Mouse (Mus musculus) megakaryocyte-erythroid progenitor cell, adult 5-6 weeks (primary cell): Measurements from ENCODE around the gene Cep135. TPM values are rescaled to one million over a fixed set of nuclear protein-coding genes. Genes with fewer than 3 reads are reported as not detected.

Experiments
- ATAC-seq: replicated peaks from 2 replicates; pipeline ENCODE4 v1.8.0; 2016; ENCODE audit warnings: mild to moderate bottlenecking, inconsistent platforms; ENCODE audit not compliant: severe bottlenecking, poor library complexity, low FRiP score, low TSS enrichment
- total RNA-seq, 2 experiments: library from RNA; stranded (forward) in 1 of 2; stranded (reverse) in 1 of 2; fragments of 200-1000, 215-1000 nt in 1 of 2; fragments of >200 nt in 1 of 2; fragmentation: Nextera tagmentation in 1 of 2; gene quantifications; 2 replicates each; pipeline ENCODE4 v1.2.3; 2014 to 2017

Cep135 gene
- total RNA-seq, 2 experiments from 2014 or later: 12.3 to 26.9 TPM

DNA sequence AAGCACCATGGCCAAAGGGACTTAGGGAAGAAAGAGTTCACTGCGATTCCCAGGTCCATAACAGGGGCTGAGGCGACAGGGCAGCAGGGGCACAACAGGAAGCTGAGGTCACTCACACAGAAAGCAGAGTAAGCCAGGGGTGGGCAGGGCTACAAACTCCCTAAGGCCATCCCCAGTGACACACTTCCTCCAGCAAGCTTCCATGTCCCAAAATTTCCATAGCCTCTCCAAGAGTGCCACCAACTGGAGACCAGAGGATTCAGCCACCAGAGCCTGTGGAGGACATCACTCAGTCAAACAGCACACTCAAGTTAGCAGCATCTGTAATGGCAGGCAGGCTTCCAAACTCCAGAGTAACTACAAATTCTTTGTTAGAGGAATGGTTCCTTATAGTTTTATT, 47.1 kb downstream of the Cep135 start:
- ATAC-seq: no peak

- ATAC-seq: no peak
These were observed 53.6 kb downstream of the Cep135 start for GRCm38 (mm10) chr5:76642076-76642475.

DNA sequence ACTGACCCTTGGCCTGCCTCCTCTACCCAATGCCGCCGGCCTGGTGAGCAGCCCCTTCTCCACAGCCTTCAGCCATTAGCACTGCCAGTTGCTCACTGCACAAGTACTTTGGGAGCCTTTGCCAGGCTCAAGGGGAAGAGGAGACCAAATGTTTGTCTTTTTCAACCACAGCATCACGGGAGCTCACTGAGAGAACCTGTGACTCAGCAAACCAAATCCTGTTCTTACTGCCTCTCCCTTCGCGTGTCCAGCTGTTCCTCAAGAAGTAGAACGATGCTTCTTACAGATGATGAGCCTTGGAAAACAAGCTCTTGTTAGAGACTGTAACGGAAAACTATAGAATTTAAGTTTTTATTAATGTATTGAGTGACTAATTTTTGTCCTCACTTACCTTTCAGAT, 55.7 kb downstream of the Cep135 start:
- ATAC-seq: no peak

DNA sequence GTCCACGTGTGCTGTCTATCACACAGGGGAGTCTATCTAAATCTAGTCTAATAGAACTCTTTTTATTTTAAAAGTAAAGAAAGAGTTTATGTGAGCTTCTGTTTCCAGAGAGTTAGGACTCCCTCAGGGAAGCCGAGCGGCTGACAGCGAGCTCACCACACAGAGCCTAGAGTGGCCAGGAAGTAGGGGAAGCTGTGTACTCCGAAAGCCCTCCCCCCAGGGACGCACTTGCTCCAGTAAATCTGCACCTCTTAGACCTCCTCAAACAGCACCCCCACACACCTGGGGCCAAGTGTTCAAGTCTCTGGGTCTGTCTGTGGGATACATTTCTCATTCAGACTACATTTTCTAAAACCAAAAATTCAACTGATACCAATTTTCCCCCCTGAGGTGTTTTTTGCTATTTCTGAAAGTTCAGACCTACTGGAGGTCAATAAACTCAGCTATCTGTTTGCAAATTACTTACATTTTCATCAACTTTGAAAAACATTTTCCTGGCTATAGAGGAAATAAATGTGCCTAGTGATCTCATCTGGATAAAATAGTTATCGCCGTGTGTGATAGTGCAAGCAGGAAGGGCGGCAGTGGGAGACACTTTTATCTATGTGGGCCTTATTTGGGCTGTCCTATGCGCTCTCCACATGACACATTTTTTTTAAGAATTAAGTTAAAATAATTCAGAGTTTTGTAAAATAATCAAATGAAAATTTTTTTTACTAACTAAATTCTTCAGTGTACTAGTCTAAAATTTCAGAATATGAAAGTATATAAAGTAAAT, 56.8 kb downstream of the Cep135 start:
- no peak for ATAC-seq

DNA sequence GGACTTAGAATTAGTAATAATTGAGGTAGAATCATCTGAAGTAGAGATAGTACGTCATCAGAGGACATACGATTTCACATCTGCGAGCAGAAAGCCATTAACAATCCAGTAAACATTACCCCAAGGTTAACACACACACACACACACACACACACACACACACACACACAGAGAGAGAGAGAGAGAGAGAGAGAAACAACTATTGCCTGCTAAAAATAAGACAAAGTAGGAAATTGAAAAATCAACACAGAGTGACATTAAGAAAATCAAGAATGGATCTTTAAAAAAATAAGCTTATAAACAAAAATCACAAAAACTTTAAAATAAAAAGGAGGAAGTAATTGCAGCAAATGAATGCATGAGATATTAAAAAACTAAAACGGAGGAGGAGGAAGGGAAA, 61.4 kb downstream of the Cep135 start:
- no peak for ATAC-seq

- no peak for ATAC-seq
These were observed 62.7 kb downstream of the Cep135 start for GRCm38 (mm10) chr5:76651151-76651725.

GRCm38 (mm10) chr5:76656212-76656611, 67.7 kb downstream of the Cep135 start, which contains the start of gene C530008M17Rik:
C530008M17Rik (plus strand) TSS chr5:76656512.
- ATAC-seq: no peak

DNA sequence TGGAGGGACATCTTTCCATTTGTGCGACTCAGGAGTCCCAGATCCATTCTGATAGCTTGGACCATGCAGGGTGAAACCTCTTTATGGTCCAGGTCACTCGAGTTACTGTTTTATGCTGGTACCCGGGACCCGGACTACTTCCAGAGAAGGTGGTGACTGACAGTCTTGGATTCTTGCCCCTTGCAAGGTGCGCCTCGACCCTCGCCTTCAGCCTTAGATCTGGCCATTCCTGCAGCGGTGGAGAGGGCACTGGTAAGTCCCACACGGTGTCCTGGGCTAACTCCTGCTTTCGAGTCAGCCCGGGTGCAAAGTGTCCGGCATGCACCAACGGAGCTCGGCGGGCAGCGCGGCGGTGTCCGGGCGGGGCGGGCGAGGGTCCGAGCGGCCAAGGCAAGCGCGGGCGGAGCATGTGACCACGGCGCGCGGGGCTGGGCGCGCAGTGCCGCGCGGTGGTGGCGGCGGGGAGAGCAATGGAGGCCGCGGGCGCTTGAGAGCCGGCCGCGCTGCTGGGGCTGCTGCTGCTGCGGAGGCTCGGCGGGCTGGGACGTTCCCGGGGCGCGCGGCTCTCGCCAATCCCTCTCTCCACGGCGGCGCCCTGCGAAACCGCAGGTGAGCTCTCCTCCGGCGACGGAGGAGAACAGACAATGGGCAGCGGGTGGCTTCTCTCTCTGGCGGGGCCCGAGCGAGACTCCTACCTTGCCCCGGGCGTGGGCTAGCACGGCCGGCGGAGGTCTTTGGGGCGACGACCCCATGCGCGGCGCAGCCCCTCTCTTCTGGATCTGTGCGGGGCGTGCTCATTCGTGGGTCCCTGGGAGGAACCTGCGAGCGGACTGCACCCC, 69.0 kb downstream of the Cep135 start:
- ATAC-seq: peak; percentile 43; the same call in 1 of the 2 replicates

DNA sequence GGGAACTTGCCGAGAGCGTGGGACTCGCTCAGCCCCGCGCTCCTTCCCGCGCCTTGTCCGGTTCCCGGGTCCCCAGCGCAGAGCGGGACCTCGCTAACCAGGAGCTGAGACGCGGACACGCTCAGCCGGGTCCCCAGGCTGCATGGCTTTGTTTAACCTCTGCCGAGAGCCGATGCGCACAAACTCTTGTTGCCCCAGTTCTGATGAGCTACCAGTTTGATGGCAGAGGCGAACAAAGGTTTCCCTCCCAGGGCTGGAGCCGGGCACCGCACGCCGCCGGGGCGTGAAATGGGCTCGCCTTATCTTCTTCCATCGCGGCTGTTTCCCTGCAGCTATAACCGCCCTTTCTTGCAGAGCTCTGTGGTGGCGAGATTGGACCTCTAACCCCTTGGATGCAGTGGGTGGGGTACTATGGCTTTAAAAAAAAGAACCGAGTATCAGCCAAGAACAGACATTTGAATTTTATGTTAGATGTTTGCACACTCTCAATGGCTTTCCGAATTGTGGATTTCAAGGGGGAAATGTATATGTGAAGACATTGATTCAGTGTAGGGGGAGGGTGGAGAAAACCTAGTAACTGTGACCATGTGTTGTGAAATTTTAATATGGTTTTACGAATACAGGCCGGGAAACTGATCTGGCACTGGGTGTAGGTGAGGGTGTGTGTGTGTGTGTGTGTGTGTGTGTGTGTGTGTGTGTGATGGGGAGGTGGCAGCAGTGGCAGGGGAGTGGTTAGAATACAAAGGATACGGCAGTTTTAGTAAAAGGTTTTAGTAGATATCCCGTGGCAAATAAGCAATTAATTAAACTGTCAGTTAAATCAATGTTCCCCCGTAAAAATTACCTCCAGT, 69.8 kb downstream of the Cep135 start:
- ATAC-seq: peak; percentile 91

DNA sequence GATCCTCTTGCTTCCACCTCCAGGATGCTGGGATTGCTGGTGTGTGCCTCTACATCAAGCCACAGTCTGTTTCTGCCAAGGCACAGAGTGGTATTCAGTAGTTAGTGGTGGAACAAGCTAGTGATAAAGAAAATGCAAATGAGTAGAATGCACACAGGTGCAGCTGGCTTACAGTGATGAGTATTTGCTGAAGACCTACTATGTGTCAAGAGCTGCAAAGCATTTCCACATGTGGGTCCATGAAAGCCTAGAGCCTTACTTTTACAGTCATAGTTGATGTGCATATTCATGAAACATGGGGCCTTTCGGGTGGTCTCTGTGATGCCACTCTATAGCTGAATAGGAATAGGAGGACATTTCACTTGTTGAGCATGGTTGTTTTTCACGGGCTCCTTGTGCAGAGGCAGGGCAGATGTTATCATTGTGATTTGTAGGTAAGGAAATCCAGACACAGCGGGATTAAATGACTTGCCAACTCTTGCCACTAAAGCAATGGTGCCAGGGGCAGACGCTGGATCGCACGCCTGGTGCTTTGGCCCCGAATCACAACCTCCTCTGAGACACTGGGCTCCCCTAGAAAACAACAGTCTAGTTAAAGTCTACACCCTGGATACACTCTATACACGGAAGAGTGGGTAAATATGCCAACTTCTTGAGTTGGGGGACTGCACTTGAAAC, 71.6 kb downstream of the Cep135 start:
- ATAC-seq: no peak

DNA sequence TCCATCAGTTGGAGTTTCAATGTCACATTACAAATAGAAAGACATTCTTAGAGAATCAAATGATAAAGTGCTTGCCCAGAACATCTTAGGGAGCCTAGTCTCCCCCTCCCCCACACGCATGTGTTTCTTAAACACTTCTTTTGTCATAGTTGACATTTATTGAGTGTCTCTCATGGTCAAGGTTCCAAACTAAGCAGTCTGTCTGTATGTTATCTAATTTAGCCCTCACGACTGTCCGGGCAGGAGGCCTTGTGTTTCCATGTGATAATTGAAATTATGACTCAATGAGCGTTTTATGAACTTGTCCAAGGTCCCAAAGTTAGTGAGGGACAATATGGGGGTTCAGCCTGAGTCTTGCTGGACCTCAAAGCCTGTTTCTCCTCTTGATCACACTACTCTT, 72.8 kb downstream of the Cep135 start:
- no peak for ATAC-seq

- ATAC-seq: no peak
These were observed 76.4 kb downstream of the Cep135 start for GRCm38 (mm10) chr5:76664936-76665335.

- ATAC-seq: no peak
These were observed 76.9 kb downstream of the Cep135 start for GRCm38 (mm10) chr5:76665421-76665820.

DNA sequence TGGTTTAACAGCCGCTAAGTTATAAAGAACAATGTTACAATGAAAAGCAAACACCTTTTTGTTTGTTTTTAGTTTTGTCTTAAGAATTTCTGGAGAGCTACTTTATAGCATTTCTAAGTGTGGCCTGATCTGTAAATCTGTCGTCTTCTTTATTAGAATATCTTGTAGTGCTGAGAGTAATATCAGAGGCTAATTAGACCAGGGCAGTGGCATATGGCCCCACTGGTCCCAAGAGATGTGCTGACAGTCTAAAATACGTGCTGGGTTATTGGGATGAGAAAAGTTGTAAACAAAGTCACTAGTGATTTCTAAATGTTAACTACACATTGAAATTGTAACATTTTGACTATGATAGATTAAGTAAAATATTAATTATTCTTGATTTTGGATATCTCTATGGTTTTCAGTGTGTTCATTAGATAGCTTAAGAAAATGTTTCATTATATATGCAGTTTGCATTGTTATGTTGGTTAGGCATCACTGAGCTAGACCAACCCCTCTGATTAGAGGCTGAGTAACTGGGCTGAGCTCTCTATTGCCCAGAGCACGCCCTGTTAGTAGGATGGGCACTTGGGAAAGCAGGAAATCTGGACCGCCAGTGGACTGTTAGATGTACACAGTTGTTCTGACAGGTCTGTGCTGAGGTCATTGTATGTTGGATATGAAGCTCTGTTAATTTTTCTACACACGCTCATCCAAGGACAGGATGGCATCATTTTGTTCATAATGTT, 77.7 kb downstream of the Cep135 start:
- no peak for ATAC-seq

- no peak for ATAC-seq
These were observed 79.6 kb downstream of the Cep135 start for GRCm38 (mm10) chr5:76668118-76668517.

DNA sequence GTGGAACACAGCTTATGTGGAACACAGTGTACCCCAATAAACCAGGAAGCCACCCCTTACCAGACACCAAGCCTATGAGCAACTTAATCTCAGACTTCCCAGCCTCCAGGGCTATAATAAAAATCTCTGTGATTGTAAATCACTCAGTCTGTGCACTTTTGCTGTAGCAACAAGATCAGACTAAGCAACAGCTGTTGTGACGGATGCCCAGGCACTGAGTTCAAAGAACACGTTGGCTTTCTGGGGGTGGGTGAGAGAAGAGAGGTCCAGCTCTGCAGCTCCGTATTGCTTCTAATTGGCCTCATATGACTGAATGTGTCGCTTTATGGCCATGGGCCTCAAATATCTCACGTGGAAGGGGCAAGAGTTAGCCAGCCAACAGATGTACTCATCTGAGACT, 80.0 kb downstream of the Cep135 start:
- ATAC-seq: no peak

- no peak for ATAC-seq
These were observed 81.7 kb downstream of the Cep135 start for GRCm38 (mm10) chr5:76670183-76670582.

- ATAC-seq: no peak
These were observed 85.6 kb downstream of the Cep135 start for GRCm38 (mm10) chr5:76674022-76674653.
